Mouse (Mus musculus) cerebellum, adult 2 months (tissue): ENCODE data around the gene Spem2.

Source experiments
- CTCF ChIP-seq: fragments of 200-500 bp; IDR thresholded peaks from 2 replicates; pipeline ENCODE4 v1.5.1; 2011; ENCODE audit warnings: low read depth, mild to moderate bottlenecking, control low read depth, low read length, moderate library complexity, borderline replicate concordance; ENCODE audit not compliant: insufficient read depth
- POLR2A ChIP-seq: fragments of 200-500 bp; IDR thresholded peaks from 2 replicates; pipeline ENCODE4 v1.6.1; 2011; ENCODE audit warnings: low read length, control low read depth, borderline replicate concordance; ENCODE audit not compliant: insufficient read depth

DNA sequence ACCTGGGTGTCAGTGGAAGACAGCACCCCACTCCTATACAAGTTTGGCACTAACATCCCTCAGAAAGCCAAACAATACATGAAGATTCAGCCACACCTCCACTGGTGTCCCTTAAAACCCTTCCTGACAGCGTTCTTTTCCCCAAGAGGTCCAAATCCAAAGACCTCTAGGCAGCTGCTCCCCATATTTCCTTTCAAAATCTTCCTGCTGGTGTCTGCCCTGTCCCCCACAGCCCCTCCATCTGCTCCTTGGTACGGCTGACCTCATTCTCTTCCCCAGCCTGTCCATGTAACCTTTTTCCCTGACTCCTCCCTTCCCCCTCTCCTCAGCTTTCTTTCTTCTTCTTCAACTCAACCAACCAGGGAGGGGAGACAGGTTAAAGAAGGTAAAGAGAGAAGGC lies 5.2 kb upstream of the Spem2 start:
- no peak for TF ChIP-seq CTCF
- TF ChIP-seq POLR2A, result no peak; the same call in 1 of the 2 replicates
